17 mouse cellular contexts compared by ENCODE assay signal in the genomic region with DNA sequence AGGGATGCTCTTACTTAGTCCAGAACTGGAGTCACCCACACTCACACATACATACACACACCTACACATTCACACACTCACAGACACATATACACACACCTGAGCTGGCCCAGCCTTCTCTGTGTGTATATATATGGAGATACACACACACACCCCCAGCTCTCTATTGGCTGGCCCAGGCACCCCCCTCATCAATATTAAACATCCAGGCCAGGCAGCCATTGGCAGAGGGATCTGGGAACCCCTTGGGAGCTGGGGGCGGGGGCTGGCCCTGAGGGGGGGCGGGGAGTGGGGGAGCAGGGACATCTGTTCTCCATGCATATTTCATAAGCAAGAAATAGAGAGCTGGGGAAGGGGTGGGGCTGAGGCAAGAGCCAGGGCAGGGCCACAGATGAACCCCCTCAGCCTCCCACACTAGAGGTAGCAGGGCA. TPM values are rescaled to one million over a fixed set of nuclear protein-coding genes. Genes with fewer than 3 reads are reported as not detected.
DNase-seq lines count a peak whose midpoint lies in the region; ATAC-seq lines count a peak whose summit lies in the region.
"Had no signal": no experiment of that assay in that cellular context is flagged by ENCODE, and none has a peak within 500 bp of the region (broad histone marks: within the 10 kb centered on the region; RNA-seq: fewer than 3 reads in every experiment).

TSS of gene Nhlh1 (minus strand) at position 83 of the 431 bp plus-strand sequence.

- H3K9ac ChIP-seq in forebrain, embryonic 11.5 days (ENCODE audit: low read length): no peak within 1 kb of the TSS
- peak within 1 kb of the TSS; percentile 39; the same call in 1 of the 2 replicates for H3K9ac ChIP-seq in hindbrain, embryonic 16.5 days (ENCODE audit: low read depth, low read length)
- H3K9ac ChIP-seq in neural tube, embryonic 14.5 days (replicated peaks; ENCODE audit: low read depth, low read length): peak within 1 kb of the TSS; percentile 8; the same call in 1 of the 2 replicates

- DNase-seq in left cerebral cortex, adult 11 months (ENCODE audit: low spot score): peak; percentile 19
- no peak for DNase-seq in left cerebral cortex, postnatal 10 days (ENCODE audit: extremely low spot score in 1 of 2, low spot score in 2 of 2)
- DNase-seq in forebrain, embryonic 11.5 days (ENCODE audit: low spot score): peak; percentile 74
- DNase-seq in thymus, postnatal 10 days (ENCODE audit: low spot score in 2 of 2): no peak
- no peak for DNase-seq in thymus, adult 18-20 months
- DNase-seq in adrenal gland, adult 8-10 months: no peak
- DNase-seq: gastrocnemius, adult 2 months; lung, postnatal 10 days; right cerebral cortex, postnatal 25 days had no signal

- H3K27ac ChIP-seq in forebrain, embryonic 11.5 days (ENCODE audit: low read depth, low read length): peak within 1 kb of the TSS; percentile 50
- H3K27ac ChIP-seq in hindbrain, embryonic 16.5 days (ENCODE audit: low read depth, low read length): peak within 1 kb of the TSS; percentile 52
- H3K27ac ChIP-seq in neural tube, embryonic 14.5 days (ENCODE audit: low read depth, low read length): peak within 1 kb of the TSS; percentile 3; the same call in 1 of the 2 replicates
- H3K27ac ChIP-seq: gastrocnemius, adult 2 months had no signal

- peak within 1 kb of the TSS; percentile 38; the same call in 1 of the 2 replicates for H3K4me2 ChIP-seq in forebrain, embryonic 11.5 days (ENCODE audit: low read depth, low read length, severe bottlenecking)
- peak within 1 kb of the TSS; percentile 29 for H3K4me2 ChIP-seq in hindbrain, embryonic 16.5 days (ENCODE audit: low read length)
- peak within 1 kb of the TSS; percentile 29 for H3K4me2 ChIP-seq in neural tube, embryonic 14.5 days (ENCODE audit: low read depth, low read length)

- peak; percentile 73 for ATAC-seq in forebrain, embryonic 11.5 days (replicated peaks; ENCODE audit: low FRiP score)
- ATAC-seq in hindbrain, embryonic 16.5 days: peak; percentile 46; the same call in 1 of the 2 replicates
- ATAC-seq in neural tube, embryonic 14.5 days (ENCODE audit: low read depth): peak; percentile 77

- WGBS in forebrain, embryonic 11.5 days: 17% methylated on average over 2 of the region's 2 CpGs
- 22% methylated on average over 2 of the region's 2 CpGs for WGBS in hindbrain, embryonic 16.5 days
- 37% methylated on average over 2 of the region's 2 CpGs for WGBS in neural tube, embryonic 14.5 days

- H3K27me3 ChIP-seq in forebrain, embryonic 11.5 days (ENCODE audit: control insufficient read depth, insufficient read depth, low read length): peaks cover 15% of the 10 kb centered on the region
- H3K27me3 ChIP-seq in hindbrain, embryonic 16.5 days (replicated peaks; ENCODE audit: control insufficient read depth, insufficient read depth, low read length): no peaks in the 10 kb centered on the region
- no peaks in the 10 kb centered on the region for H3K27me3 ChIP-seq in neural tube, embryonic 14.5 days (ENCODE audit: control insufficient read depth, insufficient read depth, low read length)
- H3K27me3 ChIP-seq: CH12.LX had no signal

- peaks cover 14% of the 10 kb centered on the region; the same call in 1 of the 2 replicates for H3K4me1 ChIP-seq in forebrain, embryonic 11.5 days (replicated peaks; ENCODE audit: control insufficient read depth, insufficient read depth, low read length)
- peaks cover 15% of the 10 kb centered on the region for H3K4me1 ChIP-seq in hindbrain, embryonic 16.5 days (ENCODE audit: control insufficient read depth, insufficient read depth, low read depth, low read length)
- peaks cover 18% of the 10 kb centered on the region for H3K4me1 ChIP-seq in neural tube, embryonic 14.5 days (ENCODE audit: control insufficient read depth, insufficient read depth, low read length)

- no peaks in the 10 kb centered on the region for H3K36me3 ChIP-seq in forebrain, embryonic 11.5 days (ENCODE audit: control insufficient read depth, insufficient read depth, low read length)
- no peaks in the 10 kb centered on the region for H3K36me3 ChIP-seq in hindbrain, embryonic 16.5 days (ENCODE audit: control insufficient read depth, insufficient read depth, low read length)
- H3K36me3 ChIP-seq in neural tube, embryonic 14.5 days (ENCODE audit: control insufficient read depth, insufficient read depth, low read length): no peaks in the 10 kb centered on the region

- H3K9me3 ChIP-seq in forebrain, embryonic 11.5 days (ENCODE audit: control insufficient read depth, low read length): no peaks in the 10 kb centered on the region
- H3K9me3 ChIP-seq in hindbrain, embryonic 16.5 days (ENCODE audit: control insufficient read depth, low read length): no peaks in the 10 kb centered on the region
- no peaks in the 10 kb centered on the region for H3K9me3 ChIP-seq in neural tube, embryonic 14.5 days (ENCODE audit: control insufficient read depth, low read length)

- intact Hi-C loops in left cerebral cortex, postnatal 10 days (cut with DNase I): no loop called here

- peak within 1 kb of the TSS; percentile 17 for H3K4me3 ChIP-seq in forebrain, embryonic 11.5 days (ENCODE audit: low read depth, low read length)
- H3K4me3 ChIP-seq in hindbrain, embryonic 16.5 days (ENCODE audit: low read length): peak within 1 kb of the TSS; percentile 31
- peak within 1 kb of the TSS; percentile 23 for H3K4me3 ChIP-seq in neural tube, embryonic 14.5 days (ENCODE audit: low read depth, low read length)
- H3K4me3 ChIP-seq: gastrocnemius, adult 2 months; myocyte had no signal

RNA-seq across cellular contexts. Expression of gene Nhlh1, which starts in this region (rescaled TPM):
- total RNA-seq in left cerebral cortex, postnatal 10 days (2021): under 1 TPM in 1 of 2 experiments, not detected in 1; 0.32 TPM
- 6.0 and 7.6 TPM in 2 replicates for polyA plus RNA-seq in forebrain, embryonic 11.5 days (2014; fragmentation: Nextera tagmentation; extraction: Ambion mirVana)
- polyA plus RNA-seq in hindbrain, embryonic 16.5 days (2015; fragmentation: Nextera tagmentation; extraction: Ambion mirVana): 2.6 and 3.2 TPM in 2 replicates
- 3.3 and 3.6 TPM in 2 replicates for polyA plus RNA-seq in neural tube, embryonic 14.5 days (2014; fragmentation: Nextera tagmentation; extraction: Ambion mirVana)
- total RNA-seq in adrenal gland, adult 8-10 months (2022): not detected
- total RNA-seq: CH12.LX; common myeloid progenitor, adult 5-6 weeks; gastrocnemius, adult 2 months had no signal
- polyA plus RNA-seq: heart, postnatal 0 days; kidney, embryonic 16.5 days; stomach, embryonic 16.5 days had no signal

Comparison
In these comparisons a context has a peak if more than half of its experiments do, and no peak if none do; other contexts are left out.
1. DNase-seq: peak in left cerebral cortex, adult 11 months (single experiment) and forebrain, embryonic 11.5 days (single experiment); none in left cerebral cortex, postnatal 10 days (0 of 2), thymus, postnatal 10 days (0 of 2), thymus, adult 18-20 months (0 of 2) and adrenal gland, adult 8-10 months (single experiment).
2. Peak in every context shown above with its lines, with median percentiles within 50 percentile points of each other: ATAC-seq, H3K27ac ChIP-seq, H3K4me2 ChIP-seq and H3K4me3 ChIP-seq.